ENCODE assay signal across 25 mouse cellular contexts in genomic region chr15:99813639-99814038, GRCm38 (mm10). TPM values are rescaled to one million over a fixed set of nuclear protein-coding genes. Genes with fewer than 3 reads are reported as not detected.
DNase-seq lines count a peak whose midpoint lies in the region; ATAC-seq and TF ChIP-seq lines count a peak whose summit lies in the region.
"Had no signal": no experiment of that assay in that cellular context is flagged by ENCODE, and none has a peak within 500 bp of the region (broad histone marks: within the 10 kb centered on the region; RNA-seq: fewer than 3 reads in every experiment).

No protein-coding gene starts in this region.

- H3K79me2 ChIP-seq in CH12.LX (replicated peaks; ENCODE audit: control insufficient read depth, extremely low read depth, insufficient read depth, poor library complexity, severe bottlenecking) (peaks cover 15% of the 10 kb centered on the region), MEL (ENCODE audit: control insufficient read depth, insufficient read depth, low read length, poor library complexity) (no peaks in the 10 kb centered on the region), myocyte (ENCODE audit: control insufficient read depth, insufficient read depth) (peaks cover 97% of the 10 kb centered on the region)

- H3K36me3 ChIP-seq in CH12.LX (replicated peaks in 1 of 2; ENCODE audit: control insufficient read depth in 1 of 2, insufficient read depth in 1 of 2, low read length in 1 of 2) = peaks cover 5 to 25% of the 10 kb centered on the region in 2 experiments
- peaks cover 12% of the 10 kb centered on the region; the same call in 1 of the 2 replicates for H3K36me3 ChIP-seq in ES-E14 (ENCODE audit: control insufficient read depth, insufficient read depth, low read length, poor library complexity, severe bottlenecking)
- no peaks in the 10 kb centered on the region for H3K36me3 ChIP-seq in MEL (ENCODE audit: control insufficient read depth in 1 of 2, insufficient read depth in 2 of 2, low read length in 2 of 2)
- peaks cover 30% of the 10 kb centered on the region for H3K36me3 ChIP-seq in myocyte (ENCODE audit: control insufficient read depth, insufficient read depth)
- H3K36me3 ChIP-seq in intestine, embryonic 16.5 days (ENCODE audit: control insufficient read depth, insufficient read depth, low read length) = peaks cover 11% of the 10 kb centered on the region
- H3K36me3 ChIP-seq: G1E had no signal

- no peak for ATAC-seq in intestine, embryonic 16.5 days
- ATAC-seq: activated CD4-positive, CD25-positive, alpha-beta regulatory T cell, adult 4 months; CD4-positive, CD25-positive, alpha-beta regulatory T cell, adult 4 months; Patski had no signal

- H3K27ac ChIP-seq in CH12.LX (ENCODE audit: insufficient read depth, low read depth) (no peak overlapping the region), ES-E14 (ENCODE audit: insufficient read depth, low read depth, low read length, poor library complexity, severe bottlenecking) (no peak overlapping the region), MEL (ENCODE audit: control insufficient read depth, low read depth, low read length) (no peak overlapping the region)
- no peak overlapping the region for H3K27ac ChIP-seq in intestine, embryonic 16.5 days (ENCODE audit: low read length)

- H3K4me2 ChIP-seq in CH12.LX (ENCODE audit: insufficient read depth, low read depth, poor library complexity, severe bottlenecking) (no peak overlapping the region), myocyte (ENCODE audit: low read depth) (no peak overlapping the region)
- no peak overlapping the region for H3K4me2 ChIP-seq in intestine, embryonic 16.5 days (ENCODE audit: low read depth, low read length)

- in situ Hi-C loops in CH12.LX (cut with MboI; ENCODE audit: low pct_ligation_motif_present, low pct_unique_long_range_greater_than_20kb, low sequenced_read_pairs) = no loop called here
- in situ Hi-C loops in ES-E14 (cut with MboI; ENCODE audit: low sequenced_read_pairs in 2 of 2, unreplicated experiment in 2 of 2) = no loop called here

- TF ChIP-seq EP300 in CH12.LX (IDR thresholded peaks at IDR 0.05; ENCODE audit: low read length) (no peak), MEL (IDR thresholded peaks at IDR 0.05; ENCODE audit: low read depth in 1 of 2, low read length in 2 of 2) (no peak)

- H3K4me1 ChIP-seq in CH12.LX (ENCODE audit: control insufficient read depth in 1 of 2, insufficient read depth in 2 of 2) (peaks cover 13 to 38% of the 10 kb centered on the region in 2 experiments), ES-E14 (ENCODE audit: control insufficient read depth in 2 of 2, insufficient read depth in 2 of 2, low read length in 2 of 2, poor library complexity in 1 of 2) (peaks cover 0 to 1% of the 10 kb centered on the region in 2 experiments; a peak in 1 of 4 replicates), MEL (ENCODE audit: control insufficient read depth in 1 of 2, insufficient read depth in 2 of 2, low read length in 2 of 2) (no peaks in the 10 kb centered on the region)
- peaks cover 19% of the 10 kb centered on the region for H3K4me1 ChIP-seq in intestine, embryonic 16.5 days (ENCODE audit: control insufficient read depth, insufficient read depth, low read length)

- 95% methylated on average over 6 of the region's 6 CpGs for WGBS in intestine, embryonic 16.5 days

- TF ChIP-seq POLR2A in CH12.LX (IDR thresholded peaks at IDR 0.05; ENCODE audit: low read depth, low read length) (no peak), MEL (IDR thresholded peaks at IDR 0.05; ENCODE audit: control insufficient read depth in 1 of 2, insufficient read depth in 1 of 2, low read depth in 1 of 2, low read length in 2 of 2, poor library complexity in 1 of 2) (no peak), myocyte (IDR thresholded peaks at IDR 0.05; ENCODE audit: insufficient read length, low read depth) (no peak)

- H3K9me3 ChIP-seq in CH12.LX (replicated peaks; ENCODE audit: low read length) (peaks cover 15% of the 10 kb centered on the region), ES-E14 (ENCODE audit: control insufficient read depth, insufficient read depth, low read depth, low read length) (no peaks in the 10 kb centered on the region), MEL (replicated peaks; ENCODE audit: insufficient read depth, low read length) (no peaks in the 10 kb centered on the region)
- no peaks in the 10 kb centered on the region for H3K9me3 ChIP-seq in intestine, embryonic 16.5 days (ENCODE audit: control insufficient read depth, low read length)
- H3K9me3 ChIP-seq: G1E had no signal

- no peaks in the 10 kb centered on the region for H3K27me3 ChIP-seq in CH12.LX (replicated peaks)
- no peaks in the 10 kb centered on the region for H3K27me3 ChIP-seq in MEL (ENCODE audit: control insufficient read depth in 1 of 2, insufficient read depth in 2 of 2, low read length in 2 of 2)
- no peaks in the 10 kb centered on the region for H3K27me3 ChIP-seq in myocyte (ENCODE audit: control insufficient read depth, insufficient read depth, insufficient read length)
- H3K27me3 ChIP-seq in intestine, embryonic 16.5 days (replicated peaks; ENCODE audit: control insufficient read depth, insufficient read depth, low read length) = no peaks in the 10 kb centered on the region
- H3K27me3 ChIP-seq: Patski had no signal

- H3ac ChIP-seq in myocyte (ENCODE audit: control insufficient read depth, insufficient read length) = no peak overlapping the region

- no peak for TF ChIP-seq RAD21 in CH12.LX (IDR thresholded peaks at IDR 0.05; ENCODE audit: low read depth, low read length)
- TF ChIP-seq RAD21 in MEL (IDR thresholded peaks at IDR 0.05; ENCODE audit: low read depth, low read length) = no peak

- H3K9ac ChIP-seq in CH12.LX (ENCODE audit: insufficient read depth, low read depth) (no peak overlapping the region), ES-E14 (ENCODE audit: insufficient read depth, low read depth, low read length, poor library complexity, severe bottlenecking) (no peak overlapping the region), MEL (ENCODE audit: control insufficient read depth, low read depth, low read length, poor library complexity, severe bottlenecking) (no peak overlapping the region)
- no peak overlapping the region for H3K9ac ChIP-seq in intestine, embryonic 16.5 days (ENCODE audit: low read depth, low read length)

- dilution Hi-C loops in CH12.LX (cut with MboI; ENCODE audit: extremely low pct_ligation_motif_present, extremely low pct_unique_long_range_greater_than_20kb, low sequenced_read_pairs) = no loop called here

- H3K4me3 ChIP-seq in CH12.LX (replicated peaks in 1 of 3; ENCODE audit: low read depth in 2 of 3, low read length in 2 of 3, poor library complexity in 1 of 3) = no peak overlapping the region
- H3K4me3 ChIP-seq in ES-E14 (ENCODE audit: insufficient read depth in 1 of 2, low read depth in 1 of 2, low read length in 2 of 2, poor library complexity in 1 of 2, severe bottlenecking in 1 of 2) = no peak overlapping the region
- no peak overlapping the region for H3K4me3 ChIP-seq in MEL (ENCODE audit: control insufficient read depth in 1 of 2, insufficient read depth in 1 of 2, low read depth in 2 of 2, low read length in 2 of 2)
- H3K4me3 ChIP-seq in myocyte = no peak overlapping the region
- H3K4me3 ChIP-seq in intestine, embryonic 16.5 days (ENCODE audit: low read length) = no peak overlapping the region

- DNase-seq in CH12.LX (ENCODE audit: extremely low read depth) (no peak), ES-E14 (ENCODE audit: low read depth, low spot score) (no peak), MEL (ENCODE audit: low read depth, low spot score) (no peak)
- no peak for DNase-seq in cerebellum, adult 11-12 months
- no peak for DNase-seq in testis, postnatal 10 days (ENCODE audit: low spot score)
- DNase-seq in T-cell, adult 2 months (ENCODE audit: low spot score) = no peak
- DNase-seq: adrenal gland, adult 2 months; adrenal gland, adult 8-10 months; adrenal gland, postnatal 10 days; adrenal gland, postnatal 14 days; adrenal gland, postnatal 25 days; adrenal gland, postnatal 36 days; B cell, adult 2 months; cerebellum, adult 11 months; cerebellum, adult 18-20 months; cerebellum, adult 2 months; cerebellum, adult 8-10 months; cerebellum, adult 9-10 months; cerebellum, adult 9-11 months had no signal

- TF ChIP-seq CTCF in CH12.LX (conservative IDR thresholded peaks at IDR 0.05 in 1 of 2, IDR thresholded peaks at IDR 0.05 in 1 of 2; ENCODE audit: low read depth in 2 of 2, low read length in 2 of 2) = no peak
- TF ChIP-seq CTCF in MEL (IDR thresholded peaks at IDR 0.05 in 2 of 3, conservative IDR thresholded peaks at IDR 0.05 in 1 of 3; ENCODE audit: control insufficient read depth in 1 of 3, insufficient read depth in 1 of 3, low read depth in 2 of 3, low read length in 3 of 3, poor library complexity in 1 of 3, severe bottlenecking in 1 of 3) = no peak

TF ChIP-seq in CH12.LX, 34 proteins besides CTCF, POLR2A, EP300 and RAD21:
- peak; percentile 91 for TF ChIP-seq MAFK (IDR thresholded peaks at IDR 0.05; ENCODE audit: insufficient replicate concordance, low read length)
- TF ChIP-seq ETS1 (conservative IDR thresholded peaks at IDR 0.05; ENCODE audit: low read depth, low read length) = no peak
- TF ChIP-seq NRF1 (IDR thresholded peaks at IDR 0.05; ENCODE audit: low read depth, low read length) = no peak
TF ChIP-seq in CH12.LX: peak in this region for 1.

TF ChIP-seq in ES-E14, 5 proteins besides CTCF, POLR2A, EP300 and RAD21:
- TF ChIP-seq MAFK (IDR thresholded peaks at IDR 0.05; ENCODE audit: insufficient read depth, low read depth, low read length) (peak; percentile 85), HCFC1 (IDR thresholded peaks at IDR 0.05; ENCODE audit: borderline replicate concordance, insufficient read depth, low read length) (no peak)

TF ChIP-seq in MEL, 35 proteins besides CTCF, POLR2A, EP300 and RAD21 (continues in another document):
- TF ChIP-seq POLR2AphosphoS5 (IDR thresholded peaks at IDR 0.05; ENCODE audit: borderline replicate concordance, low read depth, low read length) = no peak
- TF ChIP-seq MAFK (IDR thresholded peaks at IDR 0.05; ENCODE audit: borderline replicate concordance, low read depth, low read length) = peak; percentile 57; the same call in 1 of the 2 replicates
- no peak for TF ChIP-seq ZC3H11A (IDR thresholded peaks at IDR 0.05; ENCODE audit: low read depth, low read length)

TF ChIP-seq in myocyte, 11 proteins besides CTCF, POLR2A, EP300 and RAD21:
- peak in 1 of 3 experiments; percentile 44 for TF ChIP-seq MYOD1 (IDR thresholded peaks at IDR 0.05; ENCODE audit: control insufficient read depth in 1 of 3, insufficient read length in 2 of 3, low read depth in 2 of 3)
- TF ChIP-seq MAX (IDR thresholded peaks at IDR 0.05; ENCODE audit: low read depth) = no peak
- TF ChIP-seq POLR2AphosphoS2 (IDR thresholded peaks at IDR 0.05; ENCODE audit: insufficient read length, low read depth) = peak; percentile 14

RNA-seq across cellular contexts. Expression of gene Cers5, which starts 41.0 kb away (rescaled TPM):
- total RNA-seq in CH12.LX (2012; rRNA removed) (45.0 and 48.9 TPM in 2 replicates), CH12.LX (2014; rRNA removed) (140 and 149 TPM in 2 replicates), ES-E14 (2012; rRNA removed) (107 and 126 TPM in 2 replicates), MEL (2012; rRNA removed) (21.8 and 31.5 TPM in 2 replicates)
- polyA plus RNA-seq in CH12.LX (2012; ENCODE audit: insufficient read length, low read depth) (83.7 and 94.3 TPM in 2 replicates), MEL (2012; ENCODE audit: insufficient read depth in 1 of 2, insufficient read length in 2 of 2, low read depth in 1 of 2, low replicate concordance in 2 of 2, missing spikeins in 1 of 2) (10 to 100 TPM in 1 of 2 experiments, not detected in 1; 43.5 TPM), myocyte (2012; fragmentation: generic; extraction: Trizol) (68.6 TPM)
- 42.1 and 46.8 TPM in 2 replicates for polyA plus RNA-seq in intestine, embryonic 16.5 days (2015; fragmentation: Nextera tagmentation; extraction: Ambion mirVana)

Comparison
In these comparisons a context has a peak if more than half of its experiments do, and no peak if none do; other contexts are left out.
1. Of the 35 proteins assayed by ChIP-seq in both MEL and CH12.LX: peak only in MEL: none; only in CH12.LX: none; in both: MAFK; in neither: 34.